Mouse (Mus musculus) hematopoietic stem cell, adult 5-6 weeks (primary cell): ENCODE data around the gene Zmynd15. TPM values are rescaled to one million over a fixed set of nuclear protein-coding genes. Genes with fewer than 3 reads are reported as not detected.

Source experiments
- ATAC-seq, 2 experiments: fragments of 125-278 bp in 1 of 2; replicated peaks in 1 of 2; 2 replicates each; pipeline ENCODE4 v1.8.0; 2016 to 2017; ENCODE audit warnings: inconsistent platforms in 2 of 2, mild to moderate bottlenecking in 2 of 2, moderate number of reproducible peaks in 2 of 2, low read depth in 1 of 2, moderate TSS enrichment in 1 of 2; ENCODE audit not compliant: low FRiP score in 2 of 2, poor library complexity in 2 of 2, severe bottlenecking in 2 of 2, insufficient read depth in 1 of 2, low TSS enrichment in 1 of 2
- total RNA-seq: library from RNA; stranded (forward); fragments of 172-1452, 232-1000 nt; gene quantifications from 2 replicates; pipeline ENCODE4 v1.2.3, GENCODE M21; 2017

The Zmynd15 gene
- total RNA-seq: 0.35 TPM in 1 of 2 replicates, not detected in the other

GRCm38 (mm10) chr11:70458688-70459600 lies at the start of gene Zmynd15:
Gene Zmynd15 (plus strand): TSS chr11:70459433.
- ATAC-seq: no peak

GRCm38 (mm10) chr11:70409594-70410296 lies 49.5 kb upstream of the Zmynd15 start, which contains the start of gene Pelp1:
Gene Pelp1 (minus strand): TSS chr11:70410031.
- ATAC-seq: peak; percentile 84 to 91

GRCm38 (mm10) chr11:70410297-70410643 lies 49.0 kb upstream of the Zmynd15 start:
- ATAC-seq: peak; percentile 13 to 28; a peak in 2 of 4 replicates

DNA sequence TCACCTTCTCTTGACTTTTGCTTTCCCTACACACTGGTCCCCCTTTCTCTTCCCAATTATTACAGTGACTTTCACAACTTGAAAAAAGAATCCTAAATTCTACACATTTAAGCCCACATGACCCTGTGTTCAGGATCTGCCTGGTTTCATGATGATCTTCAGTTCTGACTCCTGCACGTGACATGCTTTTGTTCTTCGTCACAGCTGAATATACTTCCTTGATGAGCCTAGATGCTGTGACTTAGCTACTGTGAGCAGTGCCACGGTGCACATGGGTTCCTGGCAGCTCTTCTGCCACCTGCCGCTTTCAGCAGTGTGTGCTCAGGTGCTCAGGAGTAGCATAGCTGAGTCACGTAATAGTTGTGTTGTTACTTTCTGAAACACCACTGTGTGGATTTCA lies 46.6 kb upstream of the Zmynd15 start:
- no peak for ATAC-seq

DNA sequence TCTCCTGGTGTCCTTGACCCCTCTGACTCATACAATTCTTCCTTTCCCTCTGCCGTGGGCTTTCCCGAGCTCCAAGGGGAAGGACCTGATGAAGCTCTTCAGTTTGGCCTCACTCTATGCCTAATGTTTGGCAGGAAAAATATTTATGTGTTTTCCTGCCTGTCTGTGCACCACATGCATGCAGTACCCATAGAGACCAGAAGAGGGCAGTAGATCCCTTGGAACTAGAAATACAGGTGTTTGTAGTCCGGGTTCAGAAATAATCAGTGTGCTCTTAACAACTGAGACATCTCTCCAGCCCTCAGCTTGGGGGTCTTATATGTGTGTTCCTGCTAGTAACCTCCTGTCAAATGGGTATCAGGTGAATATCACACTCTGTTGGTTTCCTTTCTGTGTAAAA lies 45.3 kb upstream of the Zmynd15 start:
- 0 out of 4 replicates have a peak, but pooled peaks of 1 of the 2 experiments have one; percentile 39 for ATAC-seq

DNA sequence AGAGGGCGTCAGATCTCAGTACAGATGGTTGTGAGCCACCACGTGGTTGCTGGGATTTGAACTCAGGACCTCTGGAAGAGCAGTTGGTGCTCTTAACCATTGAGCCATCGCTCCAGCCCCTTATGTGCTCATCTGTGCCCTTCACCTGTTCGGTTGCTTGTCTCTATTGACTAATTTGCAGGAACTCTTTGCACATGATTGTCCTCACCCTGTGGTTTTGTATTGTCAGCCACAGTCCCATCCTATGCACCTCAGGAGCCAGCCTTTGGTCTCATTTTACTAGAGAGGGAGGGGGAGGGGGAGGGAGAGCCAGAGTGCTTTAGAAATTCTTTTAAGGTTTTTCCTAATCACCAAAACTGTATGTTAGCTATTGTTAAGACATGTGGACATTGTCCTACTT lies 41.0 kb upstream of the Zmynd15 start:
- peak; percentile 49 to 53; a peak in 3 of 4 replicates for ATAC-seq

GRCm38 (mm10) chr11:70419486-70419885 lies 39.7 kb upstream of the Zmynd15 start:
- no peak for ATAC-seq

GRCm38 (mm10) chr11:70426598-70426997 lies 32.6 kb upstream of the Zmynd15 start:
- peak in 1 of 2 experiments; percentile 60; a peak in 1 of 4 replicates for ATAC-seq

- no peak for ATAC-seq
Measured at GRCm38 (mm10) chr11:70431574-70431973, 27.7 kb upstream of the Zmynd15 start.

DNA sequence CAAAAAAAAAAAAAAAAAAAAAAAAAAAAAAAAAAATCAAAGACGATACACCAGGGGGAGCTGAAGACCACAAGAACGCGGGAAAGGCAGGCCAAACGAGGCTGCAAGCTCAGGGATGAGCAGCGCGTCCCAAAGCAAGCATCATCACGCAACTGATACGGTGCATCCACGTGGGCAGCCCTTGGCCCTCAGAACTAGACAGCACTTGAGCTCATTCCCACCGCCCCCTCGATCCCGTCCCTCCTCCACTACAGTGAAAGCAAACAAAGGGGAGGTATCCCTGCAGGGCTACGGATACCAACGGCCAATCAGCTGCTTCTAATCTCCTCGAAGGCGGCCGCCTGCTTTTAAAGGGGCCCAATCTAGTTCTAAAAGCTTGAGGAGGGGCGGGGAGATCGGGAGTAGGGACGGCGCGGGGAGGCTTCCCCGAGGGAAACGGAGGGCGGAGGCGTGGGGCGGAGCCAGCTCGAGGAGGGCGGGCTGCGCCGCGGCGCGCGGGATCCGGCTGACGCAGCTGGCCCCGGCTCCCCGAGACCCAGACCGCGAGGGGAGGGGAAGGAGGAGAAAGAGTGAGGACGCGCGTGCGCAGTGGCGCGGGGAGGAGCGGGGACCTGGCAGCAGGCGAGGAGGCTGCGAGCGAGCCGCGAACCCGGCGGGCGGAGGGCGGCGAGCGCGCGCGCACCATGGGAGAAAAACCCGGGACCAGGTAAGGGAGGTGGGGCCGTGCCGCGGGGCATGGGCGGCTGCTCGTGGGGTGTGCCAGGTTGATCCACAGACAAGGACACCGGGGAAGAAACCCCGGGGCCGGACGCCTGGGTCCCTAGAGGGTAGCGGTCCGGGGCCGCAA lies 27.0 kb upstream of the Zmynd15 start, which contains the start of gene Arrb2:
Gene Arrb2 (plus strand): TSS at position 588 of the 847 bp plus-strand sequence.
- peak; percentile 83 to 85 for ATAC-seq

DNA sequence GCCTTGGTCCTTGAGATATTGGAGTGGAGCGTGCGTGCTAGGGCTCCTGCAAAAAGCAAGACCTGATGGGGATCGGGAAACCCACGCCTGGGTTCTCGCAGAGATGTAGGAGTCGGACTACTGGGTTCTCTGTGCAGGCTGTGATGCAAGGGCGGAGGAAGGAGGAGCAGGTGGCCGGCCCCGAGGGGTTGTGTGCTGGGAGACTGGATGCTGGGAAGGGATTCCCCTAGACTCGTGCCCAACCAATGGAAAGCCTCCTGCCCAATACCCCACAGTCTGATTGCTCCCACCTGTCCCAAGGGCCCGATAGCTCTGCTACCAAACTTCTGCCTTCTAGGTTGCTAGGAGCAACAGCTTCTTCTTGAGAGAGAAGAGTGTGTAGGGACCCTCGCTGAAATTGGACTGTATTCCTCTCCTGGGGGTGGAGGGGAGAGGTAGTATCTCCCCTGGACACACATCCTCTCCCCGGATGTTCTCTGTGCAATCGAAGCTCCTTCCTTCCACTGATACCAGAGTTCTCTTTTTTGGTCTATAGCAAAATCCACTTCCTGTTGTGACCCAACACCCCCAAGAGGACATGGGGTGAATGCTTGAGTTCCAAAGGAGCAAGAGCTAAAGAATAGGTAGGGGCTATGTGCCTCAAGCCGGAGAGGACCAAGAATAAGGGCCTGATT lies 26.2 kb upstream of the Zmynd15 start:
- ATAC-seq: peak; percentile 5 to 18; a peak in 1 of 4 replicates

- ATAC-seq: peak; percentile 0 to 1; a peak in 1 of 4 replicates
Measured at GRCm38 (mm10) chr11:70433569-70433943, 25.7 kb upstream of the Zmynd15 start.

GRCm38 (mm10) chr11:70433951-70434350 lies 25.3 kb upstream of the Zmynd15 start:
- no peak for ATAC-seq

DNA sequence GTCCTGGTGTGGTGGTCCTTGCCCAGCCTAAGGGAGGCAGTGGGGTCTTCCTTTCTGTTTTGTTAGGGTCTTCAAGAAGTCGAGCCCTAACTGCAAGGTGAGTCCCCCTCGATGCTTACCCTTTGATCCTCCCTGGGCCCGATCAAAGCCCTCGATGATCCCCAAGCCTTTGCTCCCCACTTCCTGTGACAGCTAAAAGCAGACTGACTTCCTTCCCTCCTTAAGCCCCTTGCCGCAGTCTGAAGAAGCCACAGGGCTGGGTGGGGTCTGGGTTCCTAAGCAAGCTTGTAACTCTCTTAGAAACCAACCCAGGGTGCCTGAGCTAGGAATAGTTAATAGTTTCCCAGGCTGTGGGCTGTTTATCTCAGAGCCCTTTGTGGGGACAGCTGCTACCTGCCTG lies 23.8 kb upstream of the Zmynd15 start:
- no peak for ATAC-seq

- peak; percentile 4 to 32; a peak in 3 of 4 replicates for ATAC-seq
Measured at GRCm38 (mm10) chr11:70437426-70437825, 21.8 kb upstream of the Zmynd15 start.

DNA sequence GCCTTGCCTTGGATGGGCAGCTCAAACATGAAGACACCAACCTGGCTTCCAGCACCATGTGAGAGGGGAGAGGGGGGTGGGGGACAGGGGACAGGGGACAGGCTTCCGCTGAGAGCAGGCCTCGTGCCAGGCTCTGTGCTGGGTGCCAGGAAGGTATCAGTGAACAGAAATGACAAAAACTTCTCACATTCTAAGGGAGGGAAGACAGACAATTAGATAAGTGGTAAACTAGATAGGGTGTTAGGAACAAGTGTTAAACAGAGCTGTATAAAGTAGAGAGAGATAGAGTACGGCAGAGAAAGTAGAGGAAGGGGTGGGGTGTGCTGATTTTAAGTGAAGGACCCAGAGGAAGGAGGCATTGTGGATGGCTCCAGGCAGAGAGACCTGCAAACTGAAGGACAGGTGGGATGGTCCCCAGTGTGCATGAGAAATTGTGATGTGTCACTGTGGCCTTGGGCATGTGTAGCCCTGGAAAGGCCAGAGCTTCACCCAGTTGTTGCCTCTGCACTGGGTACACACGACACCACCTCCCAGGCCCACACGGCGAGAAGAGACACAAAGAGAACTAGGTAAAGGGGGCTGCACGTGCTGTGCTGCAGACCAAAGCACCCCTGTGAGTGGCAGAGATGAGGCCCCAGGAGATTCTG lies 20.4 kb upstream of the Zmynd15 start:
- no peak for ATAC-seq
